Mouse (Mus musculus) forebrain, embryonic 12.5 days (tissue): ENCODE data around the gene Glrb. TPM values are rescaled to one million over a fixed set of nuclear protein-coding genes. Genes with fewer than 3 reads are reported as not detected.

Experiments
- polyA plus RNA-seq: library from polyadenylated mRNA; unstranded; fragments of >200 nt; fragmentation: Nextera tagmentation; extraction: Ambion mirVana; gene quantifications from 2 replicates; pipeline ENCODE4 v1.2.1, GENCODE M21; 2016

Glrb gene
- polyA plus RNA-seq, 1 experiment from 2014 or later: 14.5 TPM

Other genes with a start within 250 kb of the Glrb start
- gene Gria2, start 110.8 kb downstream of the Glrb start, polyA plus RNA-seq: 46.8 and 48.1 TPM in 2 replicates
- gene Pdgfc, start 122.8 kb upstream of the Glrb start, polyA plus RNA-seq: 10.1 and 11.4 TPM in 2 replicates